Mouse (Mus musculus): ENCODE data around the gene Adm2. TPM values are rescaled to one million over a fixed set of nuclear protein-coding genes. Genes with fewer than 3 reads are reported as not detected.

Gene Adm2
- polyA plus RNA-seq, 1 experiment from 2014 or later: 0.33 TPM

DNA sequence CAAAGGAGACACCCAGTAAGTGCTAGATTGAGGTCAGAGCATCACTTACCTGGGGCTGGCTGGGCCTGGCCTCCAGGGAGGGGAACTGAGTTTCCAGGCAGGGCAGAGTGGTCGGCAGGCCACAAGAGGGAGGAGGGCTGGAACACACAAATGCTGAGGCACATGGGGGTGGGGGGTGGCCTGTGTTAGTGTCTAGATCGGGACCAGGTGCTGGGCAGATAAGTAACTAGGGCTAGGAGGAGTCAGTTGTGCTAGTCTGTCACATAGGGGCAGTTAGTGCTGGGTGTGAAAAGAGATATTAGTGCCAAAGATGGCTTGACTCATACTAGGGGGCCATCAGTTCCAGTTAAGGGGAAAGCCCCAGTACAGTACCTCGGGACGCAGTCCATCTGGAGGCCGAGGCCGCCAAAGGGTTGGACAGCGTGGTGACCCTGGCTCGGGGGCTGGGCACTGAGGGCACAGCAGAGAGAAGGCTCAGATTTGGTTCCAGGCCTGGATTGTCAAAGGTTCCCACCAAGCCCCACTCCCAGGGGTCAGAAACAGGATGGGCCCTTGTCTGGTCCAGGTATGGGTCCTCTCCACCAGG, 26.8 kb upstream of the Adm2 start:
- Histone ChIP-seq H3K27me3 (ENCODE audit: insufficient read depth, low read length) (no peaks in the 10 kb centered on the region), H3K4me3 (ENCODE audit: low read depth, low read length) (no peak overlapping the region), H3K4me2 (no peak overlapping the region), H3K9me3 (ENCODE audit: low read depth, low read length) (no peaks in the 10 kb centered on the region), H3K27ac (ENCODE audit: low read depth) (no peak overlapping the region), H3K36me3 (ENCODE audit: insufficient read depth) (peaks cover 90% of the 10 kb centered on the region), H3K4me1 (ENCODE audit: insufficient read depth) (peaks cover 3% of the 10 kb centered on the region; the same call in 1 of the 2 replicates), H3K9ac (no peak overlapping the region)
- ATAC-seq (ENCODE audit: insufficient read depth): peak; percentile 28; the same call in 1 of the 2 replicates
- 78% methylated on average over 8 of the region's 8 CpGs for WGBS
- TF ChIP-seq CTCF (IDR thresholded peaks at IDR 0.05; ENCODE audit: low read depth): no peak
- no peak for DNase-seq

DNA sequence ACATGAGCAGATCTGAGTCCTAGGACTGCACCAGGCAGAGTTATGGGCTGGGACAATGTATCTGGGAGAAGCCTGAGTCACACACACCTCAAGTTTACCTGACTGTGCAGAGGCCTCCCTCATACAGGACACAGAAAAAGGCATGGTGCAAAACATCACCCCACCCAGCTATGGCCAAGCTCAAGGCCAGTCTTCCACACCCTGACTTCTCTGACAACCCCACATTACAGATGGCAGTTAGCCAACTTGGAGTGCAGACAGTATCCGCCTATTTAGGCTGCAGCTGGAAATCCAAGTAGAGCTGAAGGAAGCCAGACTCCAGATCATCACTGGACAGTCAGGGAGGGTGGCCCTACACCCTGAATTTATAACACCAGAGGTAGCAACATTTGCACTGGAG, 26.1 kb upstream of the Adm2 start:
- Histone ChIP-seq H3K9ac (no peak overlapping the region), H3K27ac (ENCODE audit: low read depth) (no peak overlapping the region), H3K4me3 (ENCODE audit: low read depth, low read length) (no peak overlapping the region), H3K9me3 (ENCODE audit: low read depth, low read length) (no peaks in the 10 kb centered on the region), H3K4me2 (no peak overlapping the region), H3K4me1 (ENCODE audit: insufficient read depth) (peaks cover 3% of the 10 kb centered on the region; the same call in 1 of the 2 replicates), H3K27me3 (ENCODE audit: insufficient read depth, low read length) (no peaks in the 10 kb centered on the region), H3K36me3 (ENCODE audit: insufficient read depth) (peaks cover 90% of the 10 kb centered on the region)
- ATAC-seq (ENCODE audit: insufficient read depth) (peak; percentile 54; the same call in 1 of the 2 replicates), DNase-seq (peak; percentile 89)
- 25% methylated on average over 1 of the region's 1 CpGs for WGBS
- no peak for TF ChIP-seq CTCF (IDR thresholded peaks at IDR 0.05; ENCODE audit: low read depth)

DNA sequence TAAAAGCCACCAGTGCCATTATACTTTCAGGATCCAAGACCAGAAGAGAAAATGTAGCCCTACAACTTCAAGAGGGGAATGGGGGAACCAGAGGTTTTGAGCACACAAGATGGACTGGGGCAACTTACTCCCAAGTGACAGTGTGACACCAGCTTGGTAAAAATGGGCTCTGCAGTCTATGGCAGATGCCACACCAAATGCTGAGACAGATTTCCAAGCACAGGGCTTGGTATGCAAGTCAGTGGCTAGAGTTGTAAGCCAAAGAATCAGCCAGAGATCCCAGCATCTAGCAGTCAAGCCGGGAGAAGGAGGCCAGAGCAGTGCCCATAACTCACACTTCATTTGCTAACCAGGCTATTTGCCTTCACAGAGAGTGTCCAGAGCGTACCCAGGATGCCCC, 24.8 kb upstream of the Adm2 start:
- H3K9ac ChIP-seq: no peak overlapping the region
- no peak overlapping the region for H3K4me3 ChIP-seq (ENCODE audit: low read depth, low read length)
- no peak overlapping the region for H3K27ac ChIP-seq (ENCODE audit: low read depth)
- WGBS: 100% methylated on average over 2 of the region's 2 CpGs
- H3K4me1 ChIP-seq (ENCODE audit: insufficient read depth): peaks cover 3% of the 10 kb centered on the region; the same call in 1 of the 2 replicates
- H3K36me3 ChIP-seq (ENCODE audit: insufficient read depth): peaks cover 90% of the 10 kb centered on the region
- no peak overlapping the region for H3K4me2 ChIP-seq
- ATAC-seq (ENCODE audit: insufficient read depth) (no peak), DNase-seq (no peak)
- no peaks in the 10 kb centered on the region for H3K9me3 ChIP-seq (ENCODE audit: low read depth, low read length)
- no peaks in the 10 kb centered on the region for H3K27me3 ChIP-seq (ENCODE audit: insufficient read depth, low read length)
- no peak for TF ChIP-seq CTCF (IDR thresholded peaks at IDR 0.05; ENCODE audit: low read depth)

DNA sequence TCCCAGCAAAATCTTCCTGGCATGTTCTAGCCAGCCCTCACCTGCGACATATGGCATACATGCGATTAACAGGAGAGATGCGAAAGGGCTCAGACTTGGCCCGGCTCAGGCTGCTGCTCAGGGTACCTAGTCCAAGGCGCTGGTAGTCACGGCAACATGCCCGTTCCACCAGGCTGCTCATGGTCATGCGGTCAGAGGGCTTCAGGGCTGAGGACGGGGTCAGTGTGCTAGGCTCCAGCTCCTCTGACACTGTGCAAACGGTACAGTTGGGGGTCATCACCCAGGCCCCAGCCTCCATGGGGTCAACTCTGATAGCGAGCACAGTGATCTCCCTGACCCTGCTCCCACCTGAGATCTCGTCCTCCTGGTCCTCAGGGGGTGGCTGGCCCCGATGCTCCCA, 22.3 kb upstream of the Adm2 start:
- Histone ChIP-seq H3K36me3 (ENCODE audit: insufficient read depth) (peaks cover 90% of the 10 kb centered on the region), H3K4me2 (no peak overlapping the region), H3K27ac (ENCODE audit: low read depth) (no peak overlapping the region), H3K4me3 (ENCODE audit: low read depth, low read length) (no peak overlapping the region), H3K4me1 (ENCODE audit: insufficient read depth) (peaks cover 3% of the 10 kb centered on the region; the same call in 1 of the 2 replicates), H3K9ac (no peak overlapping the region), H3K27me3 (ENCODE audit: insufficient read depth, low read length) (no peaks in the 10 kb centered on the region), H3K9me3 (ENCODE audit: low read depth, low read length) (no peaks in the 10 kb centered on the region)
- no peak for TF ChIP-seq CTCF (IDR thresholded peaks at IDR 0.05; ENCODE audit: low read depth)
- ATAC-seq (ENCODE audit: insufficient read depth) (no peak), DNase-seq (no peak)
- WGBS: 90% methylated on average over 13 of the region's 13 CpGs

DNA sequence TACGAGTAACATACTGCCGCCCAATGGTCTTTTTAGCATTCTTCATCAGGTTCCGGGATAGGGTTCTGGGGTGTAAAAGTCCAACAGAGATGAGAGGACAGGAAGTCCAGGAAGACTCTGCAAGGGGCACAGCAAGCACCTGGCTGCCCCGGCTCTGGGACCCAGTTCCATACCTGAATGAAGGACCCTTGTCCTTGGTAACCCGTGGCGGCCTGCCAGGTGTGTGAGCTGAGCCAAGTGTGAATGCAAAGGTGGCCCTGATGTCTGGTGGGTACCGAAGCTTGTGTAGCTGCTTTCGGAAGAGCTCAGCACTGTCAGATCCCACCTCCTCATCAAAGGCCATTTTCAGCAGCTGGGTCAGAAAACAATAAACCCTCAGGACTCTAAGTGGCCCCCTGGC, 21.9 kb upstream of the Adm2 start:
- TF ChIP-seq CTCF (IDR thresholded peaks at IDR 0.05; ENCODE audit: low read depth): no peak
- DNase-seq (no peak), ATAC-seq (ENCODE audit: insufficient read depth) (no peak)
- no peaks in the 10 kb centered on the region for H3K27me3 ChIP-seq (ENCODE audit: insufficient read depth, low read length)
- no peak overlapping the region for H3K27ac ChIP-seq (ENCODE audit: low read depth)
- peaks cover 3% of the 10 kb centered on the region; the same call in 1 of the 2 replicates for H3K4me1 ChIP-seq (ENCODE audit: insufficient read depth)
- H3K9me3 ChIP-seq (ENCODE audit: low read depth, low read length): no peaks in the 10 kb centered on the region
- H3K9ac ChIP-seq: no peak overlapping the region
- H3K4me2 ChIP-seq: no peak overlapping the region
- no peak overlapping the region for H3K4me3 ChIP-seq (ENCODE audit: low read depth, low read length)
- 95% methylated on average over 8 of the region's 8 CpGs for WGBS
- peaks cover 90% of the 10 kb centered on the region for H3K36me3 ChIP-seq (ENCODE audit: insufficient read depth)

DNA sequence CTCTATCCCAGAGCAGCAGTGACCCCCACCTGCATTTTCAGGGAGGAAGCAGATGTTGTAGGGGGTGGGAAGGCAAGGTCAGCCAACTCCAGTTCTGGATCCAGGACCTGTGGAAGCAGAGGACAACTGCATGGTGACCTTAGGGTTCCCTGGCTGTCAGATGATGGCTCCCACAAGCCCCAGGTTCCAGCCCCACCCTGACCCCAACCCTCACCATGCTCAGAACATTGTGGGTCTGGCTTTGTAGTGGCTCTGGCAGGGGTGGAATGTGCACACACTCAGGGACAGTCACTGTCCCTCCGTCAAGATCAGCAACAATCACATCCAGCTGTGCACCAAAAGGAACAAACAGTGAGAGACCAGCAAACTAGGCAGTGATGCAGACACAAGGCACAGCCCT, 16.6 kb upstream of the Adm2 start:
- Histone ChIP-seq H3K36me3 (ENCODE audit: insufficient read depth) (peaks cover 68% of the 10 kb centered on the region), H3K4me3 (ENCODE audit: low read depth, low read length) (no peak overlapping the region), H3K4me2 (no peak overlapping the region), H3K9ac (no peak overlapping the region), H3K9me3 (ENCODE audit: low read depth, low read length) (no peaks in the 10 kb centered on the region), H3K27ac (ENCODE audit: low read depth) (no peak overlapping the region), H3K27me3 (ENCODE audit: insufficient read depth, low read length) (no peaks in the 10 kb centered on the region), H3K4me1 (ENCODE audit: insufficient read depth) (no peaks in the 10 kb centered on the region)
- TF ChIP-seq CTCF (IDR thresholded peaks at IDR 0.05; ENCODE audit: low read depth): no peak
- DNase-seq: no peak
- 69% methylated on average over 1 of the region's 1 CpGs for WGBS
- no peak for ATAC-seq (ENCODE audit: insufficient read depth)

DNA sequence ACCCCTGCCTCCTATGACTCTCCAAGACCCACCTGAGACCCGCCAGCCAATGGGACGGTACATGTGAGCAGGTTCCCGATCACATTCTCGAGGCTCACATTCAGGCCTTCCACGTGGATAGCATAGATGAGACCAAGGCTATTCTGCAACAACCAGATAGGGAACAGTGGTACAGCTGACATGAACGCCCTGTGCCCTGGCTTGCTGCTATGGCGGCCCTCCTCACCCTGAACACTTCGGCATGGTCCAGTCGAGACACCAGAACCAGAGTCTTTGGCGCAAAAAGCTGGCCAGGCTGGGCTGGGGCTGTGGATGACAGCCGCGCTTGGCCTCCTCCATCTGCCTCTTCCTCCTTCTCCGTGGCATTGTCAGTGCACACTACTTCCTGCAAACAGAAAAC, 15.1 kb upstream of the Adm2 start:
- H3K36me3 ChIP-seq (ENCODE audit: insufficient read depth): peaks cover 53% of the 10 kb centered on the region
- no peak for TF ChIP-seq CTCF (IDR thresholded peaks at IDR 0.05; ENCODE audit: low read depth)
- H3K4me3 ChIP-seq (ENCODE audit: low read depth, low read length): no peak overlapping the region
- no peaks in the 10 kb centered on the region for H3K9me3 ChIP-seq (ENCODE audit: low read depth, low read length)
- no peak overlapping the region for H3K4me2 ChIP-seq
- H3K9ac ChIP-seq: no peak overlapping the region
- 87% methylated on average over 13 of the region's 13 CpGs for WGBS
- H3K4me1 ChIP-seq (ENCODE audit: insufficient read depth): no peaks in the 10 kb centered on the region
- no peaks in the 10 kb centered on the region for H3K27me3 ChIP-seq (ENCODE audit: insufficient read depth, low read length)
- DNase-seq (no peak), ATAC-seq (ENCODE audit: insufficient read depth) (no peak)
- no peak overlapping the region for H3K27ac ChIP-seq (ENCODE audit: low read depth)
